Mouse (Mus musculus): Measurements from ENCODE around the gene Dock1.

DNA sequence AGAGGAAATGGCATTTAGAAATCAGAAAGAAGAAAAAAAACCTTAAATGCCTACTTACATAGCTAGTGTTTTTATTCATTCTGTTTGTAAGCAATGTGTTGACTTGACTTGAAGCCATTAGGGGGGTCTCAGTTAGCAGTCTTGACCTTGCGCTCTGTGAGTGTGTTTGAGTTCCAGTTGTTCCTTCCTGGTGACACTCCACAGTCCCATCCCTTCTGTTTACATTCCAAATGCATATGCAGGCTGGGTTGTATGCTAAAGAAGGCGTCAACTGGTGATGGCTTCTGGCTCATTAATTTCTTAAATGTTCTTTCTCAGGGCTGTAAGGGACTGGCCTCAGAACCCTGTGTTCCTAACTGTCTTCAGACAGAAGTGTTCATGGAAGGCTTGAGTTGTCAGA, 291.2 kb downstream of the Dock1 start:
- TF ChIP-seq TAL1 (conservative IDR thresholded peaks at IDR 0.05; ENCODE audit: low read depth, low read length) (no peak), CTCF (IDR thresholded peaks at IDR 0.05; ENCODE audit: low read depth, low read length) (no peak), GATA1 (IDR thresholded peaks at IDR 0.05; ENCODE audit: borderline replicate concordance, low read length) (no peak), GATA2 (IDR thresholded peaks at IDR 0.05; ENCODE audit: borderline replicate concordance, low read depth, low read length) (no peak)
